Mouse (Mus musculus) thymus, postnatal 4 days (tissue): ENCODE results near the gene L3mbtl4.

ENCODE experiments used
- DNase-seq: peaks from one replicate; pipeline ENCODE4 v3.0.0; 2021

L3mbtl4 gene

DNA sequence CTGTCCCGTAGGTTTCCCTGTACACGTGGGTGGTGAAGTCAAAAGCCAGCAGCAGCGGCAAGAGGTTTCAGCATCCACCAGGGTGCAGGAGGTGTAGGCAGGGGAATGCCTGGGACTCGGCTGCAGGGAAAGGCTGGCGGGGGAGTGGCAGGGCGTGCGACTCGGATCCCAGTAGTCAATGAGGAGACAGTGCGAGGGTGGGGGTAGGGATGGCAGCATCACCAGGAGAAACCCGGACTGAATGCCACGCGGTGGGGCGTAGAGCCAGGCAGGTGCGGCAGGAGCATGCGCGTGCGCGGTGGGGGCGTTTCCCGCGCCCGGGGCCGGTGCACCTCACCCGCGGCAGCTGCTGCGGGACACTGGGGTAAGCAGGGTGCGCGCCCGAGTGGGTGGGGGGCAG, at the start of gene L3mbtl4:
Gene L3mbtl4 (plus strand): TSS at position 271 of the 400 bp plus-strand sequence.
- DNase-seq = peak; percentile 15

DNA sequence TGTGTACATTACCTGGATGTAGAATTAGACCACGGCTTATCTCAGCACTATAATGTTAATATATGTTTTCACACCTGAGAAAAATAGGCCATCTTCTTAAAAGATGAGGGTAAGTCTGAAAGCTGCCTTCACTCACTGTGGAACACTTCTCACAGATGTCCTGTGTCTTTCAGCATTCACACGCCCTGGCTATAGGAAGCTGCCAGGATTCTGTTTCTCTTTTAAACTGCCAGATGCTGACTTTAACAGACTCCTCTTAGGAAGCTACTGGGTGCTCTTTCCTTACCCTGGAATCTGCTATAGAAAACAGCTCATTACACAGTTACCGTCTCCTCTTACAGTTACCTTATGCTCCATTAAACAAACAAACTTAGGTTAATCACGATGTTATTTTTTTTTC, 43.1 kb upstream of the L3mbtl4 start:
- no peak for DNase-seq

DNA sequence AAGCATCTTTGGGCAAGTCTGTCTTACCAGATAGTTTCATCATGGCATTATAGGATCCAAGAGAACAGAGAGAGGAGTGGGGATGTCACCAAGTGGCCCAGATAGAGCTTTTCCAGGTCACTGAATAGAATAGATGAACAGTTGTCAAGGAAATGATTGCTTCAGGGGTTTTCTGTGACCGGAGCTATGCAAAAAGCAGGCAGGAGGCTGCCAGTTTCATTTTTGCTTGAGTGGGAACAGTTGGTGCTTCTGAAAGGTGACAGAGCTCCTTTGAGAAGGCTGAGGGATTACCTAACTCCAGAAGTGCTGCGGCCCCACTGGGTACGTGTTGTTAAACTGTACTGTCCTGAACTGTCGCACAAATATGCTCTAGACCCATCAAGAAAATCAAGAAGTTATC, 38.2 kb upstream of the L3mbtl4 start:
- no peak for DNase-seq

DNA sequence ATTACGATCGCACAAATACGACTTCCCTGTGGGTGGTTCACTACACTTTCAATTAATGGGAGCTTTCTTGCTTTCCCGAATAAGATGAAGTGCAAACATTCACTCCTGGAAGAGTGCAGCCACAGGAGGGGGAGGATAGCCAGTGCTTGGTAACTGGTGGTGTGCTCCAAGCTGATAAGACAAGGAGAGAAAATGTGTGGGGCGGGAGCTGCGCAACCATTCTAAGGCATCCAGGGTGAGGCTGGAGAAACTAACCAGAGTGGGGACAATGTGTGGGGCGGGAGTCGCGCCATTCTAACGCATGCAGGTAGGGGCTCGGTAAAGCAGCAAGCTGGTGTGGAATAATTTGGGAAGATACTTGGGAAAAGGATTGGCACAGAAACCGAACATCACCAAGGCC, 36.6 kb upstream of the L3mbtl4 start:
- no peak for DNase-seq

DNA sequence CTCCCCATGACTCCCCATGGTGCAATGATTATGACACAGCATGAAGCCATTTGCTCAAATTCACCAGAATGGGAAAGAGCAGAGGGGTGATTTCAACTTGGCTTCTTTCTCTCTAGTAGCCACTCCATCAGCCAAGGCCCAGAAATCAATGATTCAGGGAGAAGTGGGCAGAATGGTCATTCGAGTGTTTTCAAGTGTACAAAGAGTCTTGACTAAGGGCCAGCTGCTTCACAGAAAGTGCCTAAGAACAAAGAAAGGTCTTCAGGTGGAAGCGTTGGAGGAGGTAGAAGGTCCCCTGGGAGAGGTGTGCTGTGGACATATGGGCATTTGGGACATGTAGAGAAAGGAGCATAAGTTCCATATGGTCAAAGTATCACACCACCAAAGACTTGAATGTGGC, 33.4 kb upstream of the L3mbtl4 start:
- DNase-seq = no peak

DNA sequence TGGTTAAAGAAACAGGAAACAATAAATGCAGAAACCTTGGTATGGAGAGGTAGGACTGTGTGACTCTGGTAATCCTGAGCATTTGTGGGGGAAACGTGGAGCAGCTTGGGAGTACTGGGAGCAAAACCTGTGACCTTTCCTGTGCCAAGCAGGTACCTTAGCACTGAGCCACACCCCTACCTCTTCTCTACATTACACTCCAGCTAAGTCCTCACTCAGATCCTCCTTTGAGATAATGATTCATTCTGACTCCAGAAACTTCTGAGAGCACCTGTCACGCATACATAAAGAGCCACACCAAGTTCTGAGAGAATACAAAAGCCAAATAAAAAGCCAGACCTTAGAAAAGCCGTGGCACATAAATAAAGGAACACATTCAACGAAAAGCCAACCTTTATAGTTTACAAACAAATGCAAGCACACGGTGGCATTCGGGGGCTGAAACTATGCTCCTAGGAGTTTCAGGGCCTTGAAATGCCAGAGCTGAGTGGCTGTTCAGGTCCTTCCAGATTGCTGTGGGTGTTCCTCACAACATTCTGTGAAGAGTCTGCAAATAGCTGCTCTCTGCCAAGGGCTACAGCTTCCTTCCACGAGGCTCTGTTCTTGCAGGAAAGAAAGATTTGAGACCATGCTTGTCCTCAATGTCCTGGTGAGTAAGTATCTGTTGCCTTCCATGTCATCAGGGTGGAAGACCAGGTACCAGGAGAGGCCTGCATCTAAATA, 8.6 kb upstream of the L3mbtl4 start:
- no peak for DNase-seq

DNA sequence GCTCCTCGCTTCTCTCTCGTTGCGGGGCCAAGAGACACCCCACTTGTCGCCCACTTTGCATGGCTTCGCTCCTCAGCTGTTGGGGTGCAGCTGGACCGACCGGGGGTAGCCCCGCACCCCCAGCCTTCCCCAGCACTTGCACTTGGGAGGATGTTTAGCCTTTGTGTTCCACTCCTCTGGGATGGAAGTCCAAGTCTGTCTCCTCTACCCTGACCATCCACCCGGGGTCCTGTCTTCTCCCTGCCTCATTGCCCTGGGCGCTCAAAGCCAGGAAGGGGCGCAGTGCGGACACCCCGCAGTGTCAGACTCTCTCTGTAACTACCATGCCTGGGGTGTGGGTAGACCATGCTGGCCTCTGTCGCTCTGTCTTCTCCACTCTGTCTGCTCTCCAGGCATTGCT, 357 bp downstream of the L3mbtl4 start:
- no peak for DNase-seq

DNA sequence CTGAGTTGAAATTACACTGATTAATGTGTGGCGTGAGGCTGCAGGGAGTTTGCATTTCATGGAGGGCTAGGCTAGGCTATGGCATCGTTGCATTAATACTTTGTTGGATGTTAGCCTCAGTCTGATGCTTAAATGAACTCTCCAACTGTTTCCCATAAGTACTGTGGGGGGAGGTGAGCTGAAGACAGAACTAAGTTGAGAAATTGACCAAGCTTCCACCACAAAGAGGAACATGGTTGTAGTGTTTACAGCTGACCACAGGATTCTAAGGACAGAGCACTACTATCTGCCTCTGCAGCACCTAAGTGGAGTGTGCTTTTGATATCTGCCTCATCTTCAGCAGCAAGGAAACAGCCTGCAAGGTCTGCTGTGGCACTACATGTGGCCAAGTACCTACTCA, 1.5 kb downstream of the L3mbtl4 start:
- no peak for DNase-seq

DNA sequence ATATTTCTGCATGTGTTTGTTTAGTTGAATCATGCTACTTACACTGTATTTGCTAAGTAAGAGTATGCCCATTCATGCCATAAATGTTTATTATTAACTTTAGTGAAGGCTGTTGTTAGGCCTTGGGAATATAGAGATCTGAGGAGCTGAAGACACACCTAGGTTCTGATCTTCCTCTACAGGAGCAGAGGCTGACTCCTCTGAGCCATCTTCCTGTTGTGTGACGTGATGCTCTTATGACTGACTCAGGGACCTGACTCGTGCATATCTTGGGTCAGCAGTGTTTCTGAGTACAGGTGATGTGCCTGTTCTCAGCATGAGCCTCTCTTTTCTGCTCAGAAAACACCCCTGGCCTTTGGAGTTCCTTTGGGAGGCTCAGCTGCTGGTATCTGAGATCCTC, 7.3 kb downstream of the L3mbtl4 start:
- DNase-seq = no peak

DNA sequence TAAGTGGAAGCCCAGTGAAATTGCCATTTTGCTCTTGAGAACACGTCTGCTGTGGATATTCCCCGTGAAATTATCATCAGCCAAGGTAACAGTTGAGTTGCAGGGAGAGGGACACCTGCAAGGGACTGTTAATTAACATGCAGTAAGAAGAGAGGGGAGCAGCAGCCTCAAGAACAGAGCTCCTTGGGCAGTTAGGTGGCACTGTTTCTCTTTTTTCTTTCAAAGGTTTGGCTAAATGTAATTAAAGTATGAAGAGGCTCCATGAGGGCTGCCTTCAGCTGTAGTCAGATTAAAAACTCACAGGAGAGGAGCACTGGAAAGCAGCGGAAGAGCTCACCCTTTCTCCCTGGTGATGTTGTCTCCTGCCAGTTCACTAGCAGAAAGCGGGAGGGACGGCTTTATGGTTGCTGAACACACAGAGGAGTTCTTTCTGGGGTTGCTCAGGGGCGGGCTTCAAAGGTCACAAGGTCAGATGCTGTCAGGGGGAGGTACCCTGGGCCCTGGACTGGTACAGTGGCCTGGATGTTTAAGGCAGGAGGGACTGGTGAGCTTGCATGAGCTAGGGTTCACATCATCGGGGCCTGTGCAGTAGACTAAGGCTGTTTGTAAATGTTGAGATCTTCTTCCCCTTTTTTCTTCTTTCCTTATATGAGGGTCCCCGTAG, 11.7 kb downstream of the L3mbtl4 start:
- DNase-seq = no peak

DNA sequence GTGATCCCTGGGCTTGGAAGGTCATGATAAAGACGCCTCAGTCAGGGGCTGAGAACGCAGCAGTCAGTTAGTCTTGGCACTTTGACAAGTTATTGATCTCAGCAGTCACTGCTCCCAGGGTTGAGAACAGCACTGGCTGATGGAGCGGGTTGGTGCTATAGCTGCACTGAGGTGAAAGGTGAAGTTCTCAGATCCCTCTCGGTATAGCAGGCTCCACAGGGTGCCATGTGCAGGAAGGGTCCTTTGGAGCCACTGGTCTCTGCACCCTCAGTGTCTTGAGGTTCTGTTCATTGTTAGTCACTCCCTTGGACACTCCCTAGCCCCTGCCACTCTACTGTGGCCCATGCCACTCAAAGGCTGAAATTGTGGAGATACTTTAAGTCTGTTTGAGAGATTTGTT, 14.5 kb downstream of the L3mbtl4 start:
- no peak for DNase-seq

DNA sequence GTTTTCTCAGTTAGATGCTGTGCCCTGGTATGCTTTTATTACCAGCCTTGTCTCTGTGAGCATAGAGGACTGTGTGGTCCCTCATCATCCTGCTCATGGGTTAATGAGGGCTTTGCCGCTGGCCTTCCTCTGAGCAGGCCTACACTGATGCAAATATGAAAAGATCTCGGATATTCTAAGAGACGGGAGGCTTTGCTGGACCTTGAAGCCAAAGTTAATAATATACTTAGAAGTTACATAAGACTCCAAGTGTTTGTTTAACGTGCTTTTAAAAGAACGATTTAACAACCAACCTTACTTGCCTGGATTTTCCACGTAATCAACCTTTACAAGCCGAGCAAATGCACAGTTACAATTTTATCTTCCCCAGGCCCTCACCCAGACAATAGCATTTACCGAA, 15.1 kb downstream of the L3mbtl4 start:
- no peak for DNase-seq

DNA sequence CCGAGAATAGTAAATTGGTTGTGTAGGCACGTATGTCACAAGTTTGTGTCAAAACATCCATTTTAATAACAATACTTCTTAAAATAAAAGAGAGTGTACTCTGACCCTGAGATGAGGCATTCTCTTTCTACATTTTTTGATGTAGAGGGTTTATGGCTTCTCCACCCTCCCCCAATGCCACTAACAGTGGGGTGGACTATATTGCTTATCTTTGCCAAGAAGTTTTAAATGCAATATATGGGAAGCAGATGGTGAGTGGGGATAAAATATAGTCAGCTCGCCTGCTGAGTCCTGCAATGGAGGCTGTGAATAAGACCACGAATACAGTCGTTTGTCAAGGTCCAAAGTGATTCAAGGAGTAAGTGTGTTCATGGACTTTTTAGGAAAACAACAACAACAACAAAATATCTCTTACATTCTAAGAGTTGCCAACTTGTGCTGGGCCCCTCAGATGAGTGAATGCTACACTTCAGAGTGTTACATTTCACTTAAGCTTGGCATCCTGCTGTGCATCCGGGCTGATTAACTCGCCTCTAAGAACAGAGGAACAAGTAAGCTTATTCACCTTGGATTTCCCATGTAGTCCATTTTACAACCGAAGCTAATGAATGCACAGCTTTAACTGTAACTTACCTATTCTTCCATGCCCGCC, 18.2 kb downstream of the L3mbtl4 start:
- no peak for DNase-seq

DNA sequence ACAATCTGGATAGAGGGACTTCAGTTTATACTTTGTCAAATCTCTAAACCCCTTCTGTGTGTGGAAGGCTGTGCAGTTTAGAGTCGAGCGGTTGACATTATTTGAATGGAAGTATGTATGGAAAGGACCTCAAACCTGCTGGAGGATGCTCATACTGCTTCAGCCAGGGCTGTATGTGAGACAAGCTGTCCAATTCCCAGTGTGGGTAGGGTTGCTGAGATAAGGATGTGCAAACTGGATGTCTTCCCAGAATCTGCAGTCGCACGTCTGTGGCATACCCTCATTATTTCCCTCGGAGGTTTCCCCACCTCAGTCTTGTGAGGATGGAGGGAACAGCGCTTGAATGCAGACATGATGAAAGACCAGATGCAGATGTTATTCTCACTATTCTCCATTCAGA, 34.8 kb downstream of the L3mbtl4 start:
- no peak for DNase-seq

DNA sequence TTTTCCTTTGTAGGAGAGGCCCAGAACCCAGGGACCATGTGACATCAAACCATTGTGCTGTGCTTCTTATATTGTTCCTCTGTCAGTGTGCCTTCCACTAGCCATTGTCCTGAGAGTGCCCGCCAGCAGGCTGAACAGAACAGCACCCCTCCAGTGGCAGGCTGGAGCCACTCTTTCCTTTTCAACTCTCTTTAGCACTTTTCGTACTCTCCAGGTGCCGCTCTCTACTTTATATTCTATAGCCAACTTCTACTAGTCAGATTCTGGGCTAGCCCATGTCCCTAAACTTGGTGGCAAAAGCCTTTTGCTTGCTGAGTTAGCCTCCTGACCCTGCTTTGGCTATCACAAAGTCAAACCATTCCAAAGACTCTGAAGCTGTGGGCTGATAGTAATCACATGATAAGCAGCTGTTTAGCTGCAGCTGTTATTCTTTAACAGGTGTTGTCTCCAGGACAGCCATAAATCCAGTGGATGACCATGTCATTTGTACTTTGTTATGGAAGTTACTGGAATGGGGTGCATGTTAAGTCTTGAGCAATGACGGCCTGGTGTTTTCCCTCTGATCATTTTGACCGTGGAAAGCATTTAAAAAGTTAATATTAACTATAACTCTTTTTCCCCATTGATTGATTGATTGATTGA, 38.8 kb downstream of the L3mbtl4 start:
- DNase-seq = no peak

DNA sequence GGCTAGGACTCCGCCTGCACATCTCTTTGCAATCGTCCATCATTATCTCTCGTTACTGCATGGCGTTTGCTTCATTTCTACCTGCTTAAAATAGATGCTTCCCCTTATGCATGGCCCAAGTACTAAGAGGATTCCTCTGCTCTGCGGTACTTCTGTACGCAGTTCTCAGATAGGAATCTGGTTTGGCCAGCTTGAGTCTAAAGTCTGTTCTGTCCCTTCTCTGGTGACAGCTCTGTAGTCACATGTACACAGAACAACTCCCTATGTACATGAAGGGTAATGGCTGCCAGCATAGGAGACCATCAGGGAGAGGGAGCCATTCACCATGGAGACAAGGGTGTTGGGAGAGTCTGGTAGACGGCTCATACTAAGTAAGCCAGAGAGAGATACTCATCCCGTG, 47.3 kb downstream of the L3mbtl4 start:
- no peak for DNase-seq

DNA sequence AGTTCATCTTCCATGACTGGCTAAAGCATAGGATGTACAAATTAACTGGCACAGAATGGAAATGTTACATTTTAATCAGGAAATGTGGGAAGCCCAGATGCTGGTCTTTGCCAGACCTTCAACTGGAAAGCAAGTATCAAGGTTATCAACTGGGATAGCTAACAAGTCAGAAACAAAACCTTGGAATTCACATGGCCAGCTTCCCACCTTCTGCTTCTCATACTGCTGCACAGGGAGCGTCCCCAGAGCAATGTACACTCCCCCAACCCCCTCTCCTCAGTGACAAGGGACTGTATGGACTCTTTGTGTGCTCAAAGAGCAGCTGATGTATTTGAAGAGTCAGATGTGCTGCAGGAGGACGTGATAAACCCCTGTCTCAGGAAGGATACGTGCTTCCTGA, 49.0 kb downstream of the L3mbtl4 start:
- no peak for DNase-seq

DNA sequence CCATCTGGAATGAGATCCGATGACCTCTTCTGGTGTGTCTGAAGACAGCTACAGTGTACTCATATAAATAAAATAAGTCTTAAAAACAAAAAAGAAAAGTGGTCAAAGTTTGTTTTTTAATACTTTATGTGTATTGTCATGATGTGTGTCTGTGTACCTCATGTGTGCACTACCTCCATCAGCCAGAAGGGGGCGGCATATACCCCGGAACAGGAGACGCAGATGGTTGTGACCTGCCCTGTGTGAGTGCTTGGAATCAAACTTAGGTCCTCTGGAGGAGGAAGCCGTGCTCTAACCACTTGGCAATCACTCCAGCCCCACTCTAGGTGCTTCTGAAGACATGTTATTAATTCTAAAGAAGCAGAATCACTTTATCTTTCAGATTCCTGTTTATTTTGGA, 58.6 kb downstream of the L3mbtl4 start:
- DNase-seq = peak; percentile 10

DNA sequence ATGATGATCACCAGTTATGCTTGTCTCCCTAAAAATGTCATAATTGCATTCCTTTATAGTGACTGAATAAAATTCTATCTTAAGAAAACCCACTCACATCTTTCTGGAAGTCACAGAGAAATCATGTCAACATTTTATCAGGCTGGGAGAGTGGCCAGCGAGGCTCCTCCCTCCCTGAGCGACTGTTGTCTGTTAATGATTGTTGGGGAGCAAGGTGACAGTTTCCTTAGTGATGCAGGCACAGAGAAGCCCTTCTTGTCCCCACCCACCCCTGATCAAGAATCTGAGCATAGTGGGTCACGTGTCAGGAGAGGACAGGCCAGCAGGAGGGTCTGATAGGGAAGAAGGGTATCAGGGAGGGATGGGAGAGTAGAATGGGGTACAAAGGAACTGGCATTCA, 59.8 kb downstream of the L3mbtl4 start:
- DNase-seq = no peak

DNA sequence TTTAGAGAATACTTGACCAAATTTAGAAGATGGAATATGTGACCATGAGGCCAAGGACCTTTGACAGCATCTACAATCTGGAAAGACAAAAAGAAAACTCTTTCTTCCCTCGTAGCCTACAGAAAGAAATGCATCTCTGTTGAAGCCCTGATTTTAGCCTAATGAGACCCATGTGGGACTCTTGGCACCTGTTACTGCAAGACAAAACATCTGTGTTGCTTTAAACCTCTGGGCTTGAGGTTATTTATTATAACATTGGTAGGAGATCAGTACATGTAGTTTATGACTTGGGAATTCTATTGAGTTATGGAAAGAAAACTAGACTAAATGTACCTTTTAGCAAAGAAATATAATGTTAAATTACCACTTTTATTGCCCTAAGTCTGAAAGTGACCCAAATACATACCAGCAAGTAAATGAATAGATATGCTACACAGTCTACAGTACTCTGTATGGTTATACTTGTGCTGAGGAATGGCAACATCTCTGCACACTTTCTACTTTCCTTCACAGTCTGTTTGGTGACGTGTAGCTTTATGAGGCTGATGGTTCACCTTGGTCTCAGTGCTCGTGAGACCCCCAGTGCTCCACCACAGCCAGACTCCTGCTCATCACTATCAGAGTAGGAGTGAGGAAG, 65.4 kb downstream of the L3mbtl4 start:
- no peak for DNase-seq

DNA sequence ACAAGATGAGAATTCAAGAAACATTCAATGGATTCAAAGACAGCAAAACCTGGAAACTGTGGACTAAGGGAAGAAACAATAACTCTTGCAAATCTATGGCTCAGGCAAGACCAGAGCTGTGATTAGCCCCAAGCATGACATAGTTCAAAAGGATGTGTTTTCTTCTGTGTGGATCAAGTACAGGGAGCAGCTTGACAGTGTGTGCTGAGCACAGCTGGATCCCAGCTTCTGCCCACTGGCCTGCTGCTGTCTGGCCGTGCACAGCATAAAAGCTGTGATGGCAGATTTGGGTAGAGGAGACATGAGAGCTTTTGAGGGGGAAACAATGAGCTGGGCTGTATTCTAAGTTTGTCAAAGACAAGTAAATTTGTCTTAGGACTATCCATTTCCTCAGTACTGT, 84.1 kb downstream of the L3mbtl4 start:
- DNase-seq = no peak

DNA sequence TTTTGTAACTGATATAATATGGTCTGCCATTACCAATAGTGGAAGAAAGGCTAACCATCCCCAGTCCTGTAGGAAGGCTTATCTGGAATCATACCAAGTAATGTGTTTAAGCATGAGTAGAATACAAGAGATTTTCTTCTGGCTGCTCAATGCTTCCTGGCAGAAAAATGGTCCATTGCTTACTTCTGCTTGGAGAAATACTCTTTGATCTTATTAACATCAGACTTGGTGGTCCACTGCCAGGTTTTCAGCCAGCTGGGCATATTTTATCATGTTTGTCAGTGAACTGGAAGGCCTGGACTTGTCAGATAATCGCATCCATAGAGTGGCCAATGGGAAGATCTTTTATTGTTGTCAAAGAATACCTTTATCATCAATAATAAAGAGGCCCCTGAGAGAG, 97.5 kb downstream of the L3mbtl4 start:
- no peak for DNase-seq

DNA sequence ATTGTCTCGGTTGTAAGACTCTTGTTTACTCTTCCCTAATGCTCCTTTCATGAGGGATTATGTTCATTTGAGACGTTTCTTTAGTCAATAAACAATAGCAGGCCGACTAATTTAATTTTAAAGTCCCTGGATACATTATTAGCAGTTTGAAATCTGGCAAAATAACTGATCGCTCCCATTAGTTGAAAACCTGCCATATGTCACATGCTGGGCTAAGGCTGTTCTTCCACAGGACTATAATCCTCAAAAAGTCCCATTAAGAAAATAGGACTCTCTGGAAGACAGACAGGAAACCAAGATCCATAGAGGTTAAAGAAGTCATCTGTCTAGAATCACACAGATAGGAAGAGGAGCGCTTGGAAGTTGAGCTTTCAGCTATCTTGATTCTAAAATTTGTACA, 114.9 kb downstream of the L3mbtl4 start:
- DNase-seq = no peak
